Mouse (Mus musculus): ENCODE results near the gene Pdzrn3.

GRCm38 (mm10) chr6:101426301-101426700 lies 48.6 kb upstream of the Pdzrn3 start:
- no peak for TF ChIP-seq POLR2AphosphoS2 (IDR thresholded peaks at IDR 0.05; ENCODE audit: insufficient read length, low read depth)
- no peak for TF ChIP-seq POLR2A (IDR thresholded peaks at IDR 0.05; ENCODE audit: insufficient read length, low read depth)
- TF ChIP-seq TCF12 (IDR thresholded peaks at IDR 0.05; ENCODE audit: insufficient read depth, poor library complexity, severe bottlenecking) = no peak
